Mouse (Mus musculus): ENCODE data around the gene 4930544D05Rik. TPM values are rescaled to one million over a fixed set of nuclear protein-coding genes. Genes with fewer than 3 reads are reported as not detected.
"Not testable (repeated sequence)": the region's sequence is repeated elsewhere in the genome, so short reads cannot be mapped to it uniquely, and the experiment has no call there.

4930544D05Rik gene
- polyA plus RNA-seq (2016; fragmentation: Nextera tagmentation; extraction: Ambion mirVana) = not detected in 2 replicates

DNA sequence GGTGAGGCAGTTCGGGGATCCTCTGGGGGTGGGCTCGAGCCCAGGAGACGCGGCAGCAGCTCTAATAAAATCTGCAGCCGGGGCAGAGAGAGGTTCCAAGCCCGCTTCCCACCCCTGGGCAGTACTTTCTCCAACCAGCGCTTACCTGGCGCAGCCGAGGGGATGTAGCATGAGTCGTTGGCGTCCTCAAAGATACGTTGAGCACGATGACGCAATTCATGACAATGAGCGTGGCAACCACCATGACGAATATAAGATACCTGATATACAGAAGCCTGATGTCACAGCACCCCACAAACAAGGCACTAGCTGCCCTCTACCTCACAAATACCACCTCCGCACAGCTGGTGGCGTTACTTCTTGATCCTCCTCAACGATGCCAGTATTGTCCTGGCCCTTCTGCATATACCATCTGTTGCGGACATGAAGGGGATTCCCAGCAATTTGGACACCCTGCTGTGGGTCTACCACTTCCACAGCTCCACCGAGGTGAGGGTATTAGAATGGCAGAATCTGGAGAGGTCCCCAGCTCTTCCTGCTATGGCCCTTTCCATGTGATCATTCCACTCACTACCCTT, at the start of gene 4930544D05Rik:
Gene 4930544D05Rik (plus strand): TSS at position 333 of the 578 bp plus-strand sequence.
- Histone ChIP-seq H3K27me3 (ENCODE audit: low read depth, poor library complexity, severe bottlenecking) (peaks cover 27% of the 10 kb centered on the region), H3K36me3 (peaks cover 30% of the 10 kb centered on the region), H3K9me3 (replicated peaks) (no peaks in the 10 kb centered on the region), H3K4me3 (peak within 1 kb of the TSS; percentile 57), H3K4me1 (peaks cover 19% of the 10 kb centered on the region), H3K27ac (replicated peaks) (peak within 1 kb of the TSS; percentile 46)
- DNase-seq (ENCODE audit: low spot score) = no peak
- 11% methylated on average over 21 of the region's 21 CpGs for WGBS

DNA sequence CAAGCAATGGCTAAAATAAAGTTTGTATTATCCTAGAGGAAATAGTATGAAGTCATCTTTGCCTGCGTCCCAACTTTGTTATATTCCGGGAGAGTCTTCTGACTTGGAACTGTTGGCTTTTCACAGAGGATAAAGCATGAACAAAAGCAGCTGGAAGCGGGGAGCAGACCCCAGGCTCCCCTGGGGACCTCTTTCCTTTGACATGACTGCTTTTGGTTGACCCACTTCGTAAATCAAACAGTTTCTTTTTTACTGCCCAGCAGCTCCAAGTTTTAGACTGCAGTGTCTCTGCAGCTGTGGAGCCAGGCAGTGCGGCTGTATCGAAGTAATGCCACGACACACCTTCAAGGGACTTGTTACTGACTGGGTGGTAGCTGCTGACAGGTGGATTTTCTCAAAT, 49.1 kb upstream of the 4930544D05Rik start:
- 86% methylated on average over 7 of the region's 7 CpGs for WGBS

DNA sequence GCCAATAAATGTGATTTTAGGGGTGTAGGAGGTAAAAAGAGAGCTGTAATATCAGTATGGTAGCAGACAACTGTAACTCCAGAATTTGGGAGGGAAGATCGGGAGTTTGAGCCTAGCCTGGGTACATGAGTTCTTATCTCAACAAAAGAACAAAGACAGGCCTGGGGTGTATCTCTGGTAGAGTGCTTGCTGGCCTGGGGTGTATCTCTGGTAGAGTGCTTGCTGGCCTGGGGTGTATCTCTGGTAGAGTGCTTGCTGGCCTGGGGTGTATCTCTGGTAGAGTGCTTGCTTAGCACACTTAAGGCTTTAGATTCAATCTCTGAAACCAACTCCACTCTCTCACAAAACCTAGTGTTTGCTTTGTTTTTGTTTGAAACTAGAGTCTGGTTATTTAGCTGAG, 45.0 kb upstream of the 4930544D05Rik start:
- H3K4me1 ChIP-seq = peaks cover 22% of the 10 kb centered on the region
- not testable (repeated sequence) for H3K27ac ChIP-seq (replicated peaks); DNase-seq (ENCODE audit: low spot score); H3K36me3 ChIP-seq; H3K27me3 ChIP-seq (ENCODE audit: low read depth, poor library complexity, severe bottlenecking); H3K9me3 ChIP-seq (replicated peaks); H3K4me3 ChIP-seq
- 90% methylated on average over 1 of the region's 1 CpGs for WGBS

More for the DNA sequence above, 49.1 kb upstream of the 4930544D05Rik start:
- Histone ChIP-seq H3K4me3 (no peak overlapping the region), H3K27me3 (ENCODE audit: low read depth, poor library complexity, severe bottlenecking) (no peaks in the 10 kb centered on the region), H3K27ac (replicated peaks) (no peak overlapping the region), H3K9me3 (replicated peaks) (no peaks in the 10 kb centered on the region), H3K36me3 (peaks cover 8% of the 10 kb centered on the region), H3K4me1 (peaks cover 44% of the 10 kb centered on the region)
- no peak for DNase-seq (ENCODE audit: low spot score)

DNA sequence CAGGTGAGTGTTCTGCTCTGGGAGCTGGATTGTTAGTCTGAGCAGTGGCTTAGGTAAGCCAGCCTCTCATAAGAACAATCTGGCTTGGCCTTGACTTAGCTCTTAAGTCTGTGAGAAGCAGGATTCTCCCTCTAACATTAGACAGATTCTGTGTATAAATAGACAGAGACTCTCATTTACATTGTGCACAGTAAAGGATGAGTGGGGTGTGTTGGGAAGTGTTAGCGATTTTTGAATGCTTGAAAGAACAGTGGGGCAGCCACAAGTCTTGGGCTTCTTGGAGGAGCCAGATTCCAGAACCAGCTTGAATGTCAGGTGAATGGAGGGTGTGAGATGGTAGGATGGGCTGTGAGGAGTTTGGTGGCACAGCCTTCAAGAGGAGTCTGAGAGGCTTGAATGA, 44.0 kb upstream of the 4930544D05Rik start:
- 95% methylated on average over 1 of the region's 1 CpGs for WGBS
- Histone ChIP-seq H3K36me3 (peaks cover 8% of the 10 kb centered on the region), H3K9me3 (replicated peaks) (no peaks in the 10 kb centered on the region), H3K4me3 (no peak overlapping the region), H3K27me3 (ENCODE audit: low read depth, poor library complexity, severe bottlenecking) (no peaks in the 10 kb centered on the region), H3K4me1 (peaks cover 19% of the 10 kb centered on the region), H3K27ac (replicated peaks) (no peak overlapping the region)
- no peak for DNase-seq (ENCODE audit: low spot score)

DNA sequence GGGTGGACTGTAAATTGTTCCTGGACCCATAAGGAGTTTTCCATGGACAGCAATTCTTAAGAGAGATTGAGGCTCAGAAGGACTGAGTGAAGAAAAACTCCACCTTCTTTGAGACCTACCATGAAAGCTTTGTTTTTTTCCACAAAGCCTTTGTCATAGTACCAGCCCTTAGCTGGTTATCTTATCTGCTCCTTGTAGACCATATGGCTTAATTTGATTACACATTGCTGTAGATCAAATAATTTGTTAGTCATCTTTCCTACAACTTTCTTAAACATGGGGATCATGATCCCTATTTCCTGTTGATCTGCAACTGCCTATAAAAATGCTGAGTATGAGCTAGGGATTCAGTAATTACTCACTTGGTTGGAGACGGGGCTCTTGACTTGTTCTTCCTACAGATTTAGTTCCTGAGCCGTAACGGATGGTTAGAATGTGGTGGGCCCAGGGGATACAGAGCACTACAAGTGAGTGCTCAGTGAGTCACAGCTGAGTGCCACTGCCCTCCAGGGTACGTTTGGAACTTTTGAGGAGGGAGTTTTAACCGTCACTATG, 43.2 kb upstream of the 4930544D05Rik start:
- H3K4me1 ChIP-seq = peaks cover 16% of the 10 kb centered on the region
- no peak for DNase-seq (ENCODE audit: low spot score)
- H3K4me3 ChIP-seq = no peak overlapping the region
- no peak overlapping the region for H3K27ac ChIP-seq (replicated peaks)
- H3K9me3 ChIP-seq (replicated peaks) = no peaks in the 10 kb centered on the region
- WGBS = 67% methylated on average over 5 of the region's 5 CpGs
- H3K27me3 ChIP-seq (ENCODE audit: low read depth, poor library complexity, severe bottlenecking) = no peaks in the 10 kb centered on the region
- H3K36me3 ChIP-seq = peaks cover 8% of the 10 kb centered on the region

DNA sequence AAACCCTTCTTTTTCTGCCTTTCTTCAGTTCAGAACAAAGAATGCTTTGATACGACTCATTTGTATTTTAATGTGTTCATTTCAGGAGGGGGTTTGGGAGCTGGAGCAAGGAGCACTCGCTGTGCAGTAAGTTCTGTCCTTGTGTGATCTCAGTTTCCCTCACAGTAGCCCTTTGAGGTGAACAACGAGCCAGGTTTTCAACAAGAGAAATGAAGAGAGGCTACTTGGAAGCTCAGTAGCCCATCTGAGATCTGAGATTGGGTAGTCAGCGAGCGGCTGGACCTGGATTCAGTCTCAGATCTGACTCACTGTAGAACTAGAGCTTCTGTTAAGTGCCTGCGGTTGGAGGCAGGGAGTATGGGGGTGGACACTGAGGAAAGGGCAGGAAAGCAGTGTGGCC, 41.8 kb upstream of the 4930544D05Rik start:
- WGBS = 84% methylated on average over 6 of the region's 6 CpGs
- H3K27ac ChIP-seq (replicated peaks) = peak overlapping the region; percentile 10; the same call in 1 of the 2 replicates
- H3K4me1 ChIP-seq = peaks cover 26% of the 10 kb centered on the region
- H3K9me3 ChIP-seq (replicated peaks) = no peaks in the 10 kb centered on the region
- H3K4me3 ChIP-seq = no peak overlapping the region
- H3K27me3 ChIP-seq (ENCODE audit: low read depth, poor library complexity, severe bottlenecking) = no peaks in the 10 kb centered on the region
- no peak for DNase-seq (ENCODE audit: low spot score)
- H3K36me3 ChIP-seq = no peaks in the 10 kb centered on the region

DNA sequence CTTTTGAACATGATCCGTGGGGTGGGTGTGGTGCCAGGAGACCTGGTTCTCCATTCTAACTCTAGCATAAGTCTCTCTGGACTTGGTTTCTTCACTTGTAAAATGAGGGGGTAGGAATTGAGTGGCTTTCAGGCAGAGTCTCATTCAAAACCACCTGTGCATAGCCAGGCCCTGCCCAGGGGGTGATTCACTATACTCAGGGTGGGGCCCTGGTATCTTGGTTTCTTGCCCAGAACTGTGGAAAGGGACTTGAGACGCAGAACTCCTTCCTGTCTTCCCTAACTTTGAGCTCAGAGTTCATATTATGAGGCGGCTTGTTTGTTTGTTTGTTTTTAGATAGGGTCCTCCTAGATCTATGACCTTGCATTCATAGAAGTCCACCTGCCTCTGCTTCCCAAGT, 38.4 kb upstream of the 4930544D05Rik start:
- H3K4me3 ChIP-seq = no peak overlapping the region
- H3K27me3 ChIP-seq (ENCODE audit: low read depth, poor library complexity, severe bottlenecking) = no peaks in the 10 kb centered on the region
- H3K9me3 ChIP-seq (replicated peaks) = no peaks in the 10 kb centered on the region
- 87% methylated on average over 3 of the region's 3 CpGs for whole genome bisulfite sequencing
- H3K36me3 ChIP-seq = no peaks in the 10 kb centered on the region
- no peak overlapping the region for H3K27ac ChIP-seq (replicated peaks)
- no peak for DNase-seq (ENCODE audit: low spot score)
- H3K4me1 ChIP-seq = peaks cover 36% of the 10 kb centered on the region

DNA sequence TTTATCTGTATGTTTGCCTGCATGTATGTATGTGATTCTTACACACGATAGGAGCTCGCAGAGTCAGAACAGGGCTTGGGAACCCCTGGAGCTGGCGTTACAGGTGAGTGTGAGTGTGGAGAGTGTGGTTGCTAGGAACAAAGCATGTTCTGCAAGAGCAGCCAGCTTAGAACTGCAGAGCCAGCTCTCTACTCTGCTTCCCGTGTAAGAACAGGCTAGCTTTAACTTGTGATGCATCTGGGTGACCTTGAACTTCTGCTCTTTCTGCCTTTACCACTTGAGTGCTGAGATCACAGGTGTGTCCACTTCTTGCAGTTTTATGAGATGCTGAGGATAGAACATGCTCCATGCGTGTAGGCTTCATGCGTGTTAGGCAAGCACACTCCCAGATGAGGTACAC, 36.7 kb upstream of the 4930544D05Rik start:
- no peak for DNase-seq (ENCODE audit: low spot score)
- Histone ChIP-seq H3K27ac (replicated peaks) (no peak overlapping the region), H3K4me3 (no peak overlapping the region), H3K4me1 (peaks cover 33% of the 10 kb centered on the region), H3K9me3 (replicated peaks) (no peaks in the 10 kb centered on the region), H3K27me3 (ENCODE audit: low read depth, poor library complexity, severe bottlenecking) (no peaks in the 10 kb centered on the region), H3K36me3 (no peaks in the 10 kb centered on the region)
- WGBS = 91% methylated on average over 6 of the region's 6 CpGs

DNA sequence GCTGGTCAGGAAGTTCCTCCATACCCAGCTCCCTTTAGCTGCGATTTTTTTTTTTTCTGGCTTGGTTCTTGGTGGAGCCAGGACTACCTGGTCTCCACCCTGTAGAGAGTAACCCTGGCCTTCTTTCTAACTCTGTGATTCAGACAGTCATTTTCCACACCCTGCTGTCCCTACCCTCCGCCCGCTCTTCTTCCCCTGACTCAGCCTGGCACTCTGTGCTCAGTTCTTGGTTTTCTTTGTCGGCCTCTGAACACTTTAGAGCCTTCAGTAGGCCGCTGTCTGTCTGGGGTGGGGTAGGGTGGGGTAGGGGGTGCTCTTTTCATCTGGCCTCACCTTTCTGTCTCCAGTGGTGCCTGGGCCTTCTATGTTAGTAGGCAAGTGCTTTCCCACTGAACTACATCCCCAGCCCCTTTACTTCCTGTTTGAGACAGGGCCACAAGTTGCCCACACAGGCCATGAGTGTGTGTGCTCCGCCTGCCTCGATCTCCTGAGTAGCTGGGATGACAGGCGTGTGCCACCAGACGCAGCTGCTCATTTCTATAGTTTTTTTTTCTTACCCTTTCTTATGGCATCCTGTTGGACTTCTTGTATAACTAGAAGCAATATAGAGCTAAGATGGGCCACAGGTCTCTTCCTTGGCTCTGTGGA, 35.8 kb upstream of the 4930544D05Rik start:
- Histone ChIP-seq H3K27ac (replicated peaks) (0 out of 2 replicates have a peak overlapping the region, but pooled peaks have one; percentile 17), H3K4me1 (peaks cover 31% of the 10 kb centered on the region; the same call in 1 of the 2 replicates)
- 84% methylated on average over 9 of the region's 9 CpGs for WGBS

DNA sequence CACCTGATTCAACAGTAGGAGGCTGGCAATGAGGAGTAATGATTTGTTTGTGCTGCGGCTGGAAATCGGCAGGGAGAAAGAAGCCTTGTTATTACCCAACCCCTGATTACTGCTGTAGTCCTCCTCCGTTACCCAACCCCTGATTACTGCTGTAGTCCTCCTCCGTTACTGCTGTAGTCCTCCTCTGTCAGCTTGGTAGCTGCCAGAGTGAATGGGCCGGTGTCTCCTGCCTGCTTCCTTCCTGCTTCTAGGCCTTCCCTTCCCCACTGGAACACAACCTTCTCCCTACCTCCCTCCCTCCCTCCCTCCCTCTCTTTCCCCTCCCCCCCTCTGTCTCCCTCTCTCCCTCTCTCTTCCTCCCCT, 35.3 kb upstream of the 4930544D05Rik start:
- Histone ChIP-seq H3K4me1 (peaks cover 37% of the 10 kb centered on the region), H3K4me3 (no peak overlapping the region), H3K9me3 (replicated peaks) (no peaks in the 10 kb centered on the region), H3K36me3 (no peaks in the 10 kb centered on the region), H3K27me3 (ENCODE audit: low read depth, poor library complexity, severe bottlenecking) (no peaks in the 10 kb centered on the region), H3K27ac (replicated peaks) (0 out of 2 replicates have a peak overlapping the region, but pooled peaks have one; percentile 17)
- 82% methylated on average over 5 of the region's 5 CpGs for WGBS
- DNase-seq (ENCODE audit: low spot score) = no peak

More for the DNA sequence above, 35.8 kb upstream of the 4930544D05Rik start:
- Histone ChIP-seq H3K4me3 (no peak overlapping the region), H3K27me3 (ENCODE audit: low read depth, poor library complexity, severe bottlenecking) (no peaks in the 10 kb centered on the region), H3K9me3 (replicated peaks) (no peaks in the 10 kb centered on the region), H3K36me3 (no peaks in the 10 kb centered on the region)
- DNase-seq (ENCODE audit: low spot score) = no peak

DNA sequence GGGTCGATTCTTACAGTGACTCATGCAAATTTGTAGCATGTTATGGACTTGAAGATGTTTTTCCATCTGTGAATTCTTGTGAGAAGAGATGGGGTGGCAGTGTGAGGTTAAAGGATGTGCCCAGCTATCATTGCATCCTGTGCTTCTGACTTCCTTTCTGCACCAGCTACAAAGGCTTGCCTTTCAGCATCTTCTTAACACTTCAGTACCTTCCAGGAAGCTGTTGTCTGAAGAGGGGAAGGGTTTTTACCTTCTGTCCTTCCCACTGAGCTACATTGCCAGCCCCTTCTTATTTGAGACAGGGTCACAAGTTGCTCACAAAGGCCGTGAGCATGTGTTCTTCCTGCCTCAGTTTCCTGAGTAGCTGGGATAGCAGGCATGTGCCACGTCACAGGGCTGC, 34.7 kb upstream of the 4930544D05Rik start:
- peaks cover 38% of the 10 kb centered on the region for H3K4me1 ChIP-seq
- no peaks in the 10 kb centered on the region for H3K36me3 ChIP-seq
- WGBS = 87% methylated on average over 3 of the region's 3 CpGs
- no peak overlapping the region for H3K4me3 ChIP-seq
- H3K27ac ChIP-seq (replicated peaks) = no peak overlapping the region
- no peak for DNase-seq (ENCODE audit: low spot score)
- H3K9me3 ChIP-seq (replicated peaks) = no peaks in the 10 kb centered on the region
- H3K27me3 ChIP-seq (ENCODE audit: low read depth, poor library complexity, severe bottlenecking) = no peaks in the 10 kb centered on the region

DNA sequence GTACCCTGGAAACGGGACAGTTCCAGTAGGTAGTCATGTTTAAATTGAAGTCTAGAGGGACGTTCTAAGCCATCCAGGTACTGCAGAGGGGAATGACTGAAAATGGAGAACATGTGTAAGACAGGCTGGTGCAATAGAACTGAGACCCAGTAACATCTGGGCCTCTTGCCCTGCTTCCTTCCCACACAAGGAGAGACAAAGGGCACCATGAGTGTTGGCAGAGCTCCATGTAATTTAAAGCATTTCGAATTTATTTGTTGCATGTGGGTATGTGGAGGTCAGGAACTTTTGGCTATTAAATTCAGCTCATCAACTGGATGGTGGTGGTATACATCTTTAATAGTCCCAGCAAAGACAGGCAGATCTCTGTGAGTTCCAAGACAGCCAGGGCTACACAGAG, 33.5 kb upstream of the 4930544D05Rik start:
- Histone ChIP-seq H3K4me1 (peaks cover 38% of the 10 kb centered on the region), H3K27ac (replicated peaks) (no peak overlapping the region), H3K9me3 (replicated peaks) (no peaks in the 10 kb centered on the region), H3K36me3 (no peaks in the 10 kb centered on the region), H3K27me3 (ENCODE audit: low read depth, poor library complexity, severe bottlenecking) (no peaks in the 10 kb centered on the region), H3K4me3 (no peak overlapping the region)
- DNase-seq (ENCODE audit: low spot score) = no peak
- WGBS = 84% methylated on average over 3 of the region's 3 CpGs

DNA sequence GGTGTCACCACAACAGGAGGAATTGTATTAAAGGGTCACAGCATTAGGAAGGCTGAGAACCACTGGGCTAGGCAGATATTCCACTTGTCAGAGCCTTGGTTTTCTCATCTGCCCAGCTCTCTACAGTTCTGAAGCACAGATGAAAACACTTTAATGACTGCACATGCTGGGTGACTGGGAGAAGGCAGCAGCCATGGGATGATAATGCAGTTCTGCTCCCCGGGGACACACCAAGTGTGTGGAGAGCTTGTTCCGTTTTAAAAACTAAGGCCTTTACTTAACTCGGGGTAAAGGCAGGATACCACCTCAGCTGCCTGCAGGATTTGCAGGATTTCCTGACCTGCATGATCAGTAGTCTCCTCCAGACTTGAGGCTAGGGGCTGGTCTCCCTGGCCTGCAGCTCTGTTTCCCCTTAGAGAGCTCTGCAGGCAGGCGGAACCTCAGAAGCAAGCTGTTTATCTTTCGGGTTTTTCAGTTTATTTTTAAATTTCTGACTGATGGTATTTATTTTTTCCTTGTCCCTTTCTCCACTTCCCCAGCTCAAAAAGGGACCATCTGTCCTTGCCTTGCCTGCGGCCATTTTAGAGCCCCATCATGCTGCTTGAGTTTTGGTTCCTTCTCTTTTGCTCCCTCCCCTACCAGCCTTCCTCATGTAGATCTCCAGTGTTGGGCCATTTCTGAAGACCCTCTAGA, 32.5 kb upstream of the 4930544D05Rik start:
- peaks cover 31% of the 10 kb centered on the region for H3K4me1 ChIP-seq
- DNase-seq (ENCODE audit: low spot score) = no peak
- H3K9me3 ChIP-seq (replicated peaks) = no peaks in the 10 kb centered on the region
- H3K27ac ChIP-seq (replicated peaks) = no peak overlapping the region
- no peak overlapping the region for H3K4me3 ChIP-seq
- 74% methylated on average over 6 of the region's 6 CpGs for WGBS
- no peaks in the 10 kb centered on the region for H3K27me3 ChIP-seq (ENCODE audit: low read depth, poor library complexity, severe bottlenecking)
- H3K36me3 ChIP-seq = no peaks in the 10 kb centered on the region
